Mouse (Mus musculus): Measurements from ENCODE around the gene Rcor1. TPM values are rescaled to one million over a fixed set of nuclear protein-coding genes. Genes with fewer than 3 reads are reported as not detected.
A peak's percentile ranks its signal among the peaks of the same experiment; 100 is the strongest.

Rcor1 gene
- total RNA-seq, 2 experiments from 2014 or later = 14.7 to 15.0 TPM

- no peak for DNase-seq
Observed at GRCm38 (mm10) chr12:111125666-111126065, 86.5 kb downstream of the Rcor1 start.

GRCm38 (mm10) chr12:111134169-111134568 is 95.0 kb downstream of the Rcor1 start:
- DNase-seq = peak in 1 of 2 experiments; percentile 10

- peak; percentile 44 to 49 for DNase-seq
Observed at GRCm38 (mm10) chr12:111134791-111135733, 95.9 kb downstream of the Rcor1 start.

- no peak for DNase-seq
Observed at GRCm38 (mm10) chr12:111135953-111136352, 96.8 kb downstream of the Rcor1 start.

GRCm38 (mm10) chr12:111137079-111137478 is 97.9 kb downstream of the Rcor1 start:
- no peak for DNase-seq

- DNase-seq = no peak
Observed at GRCm38 (mm10) chr12:111143005-111143508, 103.9 kb downstream of the Rcor1 start.

GRCm38 (mm10) chr12:111143509-111144063 is 104.4 kb downstream of the Rcor1 start:
- DNase-seq = peak; percentile 35 to 49

- DNase-seq = no peak
Observed at GRCm38 (mm10) chr12:111144598-111144997, 105.4 kb downstream of the Rcor1 start.

- DNase-seq = no peak
Observed at GRCm38 (mm10) chr12:111145269-111145668, 106.1 kb downstream of the Rcor1 start.

- DNase-seq = no peak
Observed at GRCm38 (mm10) chr12:111149495-111150235, 110.5 kb downstream of the Rcor1 start.

- DNase-seq = no peak
Observed at GRCm38 (mm10) chr12:111150236-111150596, 111.1 kb downstream of the Rcor1 start.

GRCm38 (mm10) chr12:111151422-111152156 is 112.4 kb downstream of the Rcor1 start:
- no peak for DNase-seq

GRCm38 (mm10) chr12:111152579-111152978 is 113.4 kb downstream of the Rcor1 start:
- no peak for DNase-seq

GRCm38 (mm10) chr12:111152981-111153710 is 114.0 kb downstream of the Rcor1 start:
- DNase-seq = no peak

GRCm38 (mm10) chr12:111153946-111154345 is 114.8 kb downstream of the Rcor1 start:
- no peak for DNase-seq

- DNase-seq = no peak
Observed at GRCm38 (mm10) chr12:111154641-111155040, 115.5 kb downstream of the Rcor1 start.

- no peak for DNase-seq
Observed at GRCm38 (mm10) chr12:111155756-111156155, 116.6 kb downstream of the Rcor1 start.

GRCm38 (mm10) chr12:111159659-111160428 is 120.7 kb downstream of the Rcor1 start:
- peak; percentile 49 to 76 for DNase-seq

GRCm38 (mm10) chr12:111160871-111161270 is 121.7 kb downstream of the Rcor1 start:
- DNase-seq = no peak

- no peak for DNase-seq
Observed at GRCm38 (mm10) chr12:111161943-111162311, 122.8 kb downstream of the Rcor1 start.

Measured in heart, adult 18-20 months (tissue).